Mouse (Mus musculus): ENCODE results near the gene Plekhg6.

DNA sequence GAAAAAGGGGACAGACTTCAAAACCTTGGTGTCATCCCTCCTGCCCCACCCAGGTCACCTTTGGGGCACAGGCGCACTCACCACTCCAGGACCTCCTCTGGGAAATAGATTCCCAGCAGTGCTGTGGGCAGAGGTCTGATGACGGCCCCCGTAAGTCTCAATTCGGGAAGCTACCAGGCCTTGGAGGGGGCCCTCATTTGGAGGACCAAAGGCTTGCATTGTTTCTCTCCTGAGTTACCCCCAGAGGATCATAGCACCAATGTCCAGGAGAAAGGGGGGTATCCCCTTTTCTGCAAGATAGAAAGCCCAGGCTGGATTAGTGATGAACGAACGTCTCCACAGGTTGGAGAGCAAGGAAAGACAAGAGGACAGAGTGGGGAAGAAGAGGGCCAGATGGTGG lies 2.0 kb downstream of the Plekhg6 start:
- no peak for TF ChIP-seq CTCF (IDR thresholded peaks at IDR 0.05; ENCODE audit: low read depth)
- no peak for TF ChIP-seq EP300 (IDR thresholded peaks at IDR 0.05; ENCODE audit: low read depth)
